Mouse (Mus musculus) C2C12 (cell line): ENCODE data around the gene Gm10401. TPM values are rescaled to one million over a fixed set of nuclear protein-coding genes. Genes with fewer than 3 reads are reported as not detected.

Source experiments
- H3K27me3 ChIP-seq: one replicate; pipeline ENCODE4 v1.6.1; 2011; ENCODE audit not compliant: control insufficient read depth, insufficient read depth, insufficient read length
- H3K36me3 ChIP-seq: one replicate; pipeline ENCODE4 v1.6.1; 2011; ENCODE audit not compliant: control insufficient read depth, insufficient read depth
- H3K4me3 ChIP-seq: one replicate; pipeline ENCODE4 v1.5.1; 2011; ENCODE audit warnings: mild to moderate bottlenecking, control low read depth; ENCODE audit not compliant: poor library complexity, insufficient read depth, severe bottlenecking
- H3K79me2 ChIP-seq: one replicate; pipeline ENCODE4 v1.6.1; 2011; ENCODE audit not compliant: control insufficient read depth, insufficient read depth
- H3K79me3 ChIP-seq: one replicate; pipeline ENCODE4 v1.6.1; 2011; ENCODE audit warnings: low read depth, control low read depth
- H3ac ChIP-seq: one replicate; pipeline ENCODE3; 2011; ENCODE audit warnings: low read depth; ENCODE audit not compliant: control insufficient read depth, insufficient read length
- CEBPB ChIP-seq: IDR thresholded peaks from one replicate; pipeline ENCODE4 v1.6.1; 2011; ENCODE audit warnings: low read depth, mild to moderate bottlenecking, control low read depth, moderate library complexity
- CTCF ChIP-seq: IDR thresholded peaks from one replicate; pipeline ENCODE4 v1.5.1; 2011; ENCODE audit not compliant: control insufficient read depth, insufficient read depth, insufficient read length
- FOSL1 ChIP-seq: IDR thresholded peaks from one replicate; pipeline ENCODE4 v1.8.0; 2011; ENCODE audit warnings: mild to moderate bottlenecking, low read length; ENCODE audit not compliant: poor library complexity, insufficient read depth, severe bottlenecking
- MAX ChIP-seq: IDR thresholded peaks from one replicate; pipeline ENCODE4 v1.6.1; 2011; ENCODE audit warnings: mild to moderate bottlenecking, control low read depth
- MYOD1 ChIP-seq: IDR thresholded peaks from one replicate; pipeline ENCODE4 v1.6.1; 2011; ENCODE audit warnings: low read depth; ENCODE audit not compliant: control insufficient read depth, insufficient read length
- MYOG ChIP-seq: IDR thresholded peaks from one replicate; pipeline ENCODE4 v1.6.1; 2011; ENCODE audit not compliant: control insufficient read depth, insufficient read length; ENCODE audit errors: extremely low read depth
- USF1 ChIP-seq: IDR thresholded peaks from one replicate; pipeline ENCODE4 v1.6.1; 2011; ENCODE audit warnings: low read depth, mild to moderate bottlenecking, control low read depth, moderate library complexity
- polyA plus RNA-seq: library from polyadenylated mRNA; unstranded; fragments of >200 nt; fragmentation: generic; extraction: Trizol; gene quantifications from one replicate; pipeline ENCODE4 v1.2.1, GENCODE M21; 2012; ENCODE audit warnings: missing spikeins

The Gm10401 gene
- polyA plus RNA-seq, 1 experiment: 6.5 TPM

GRCm38 (mm10) chr5:115134234-115135165 lies 36.4 kb upstream of the Gm10401 start, which contains the start of gene Unc119b:
Gene Unc119b (minus strand): TSS chr5:115134975.
- Histone ChIP-seq H3K27me3 (no peaks in the 10 kb centered on the region), H3K4me3 (peak within 1 kb of the TSS; percentile 60), H3K36me3 (peaks cover 5% of the 10 kb centered on the region), H3K79me3 (peaks cover 9% of the 10 kb centered on the region), H3K79me2 (peaks cover 40% of the 10 kb centered on the region), H3ac (peak within 1 kb of the TSS; percentile 98)
- no peak for TF ChIP-seq FOSL1
- TF ChIP-seq MYOG: no peak

DNA sequence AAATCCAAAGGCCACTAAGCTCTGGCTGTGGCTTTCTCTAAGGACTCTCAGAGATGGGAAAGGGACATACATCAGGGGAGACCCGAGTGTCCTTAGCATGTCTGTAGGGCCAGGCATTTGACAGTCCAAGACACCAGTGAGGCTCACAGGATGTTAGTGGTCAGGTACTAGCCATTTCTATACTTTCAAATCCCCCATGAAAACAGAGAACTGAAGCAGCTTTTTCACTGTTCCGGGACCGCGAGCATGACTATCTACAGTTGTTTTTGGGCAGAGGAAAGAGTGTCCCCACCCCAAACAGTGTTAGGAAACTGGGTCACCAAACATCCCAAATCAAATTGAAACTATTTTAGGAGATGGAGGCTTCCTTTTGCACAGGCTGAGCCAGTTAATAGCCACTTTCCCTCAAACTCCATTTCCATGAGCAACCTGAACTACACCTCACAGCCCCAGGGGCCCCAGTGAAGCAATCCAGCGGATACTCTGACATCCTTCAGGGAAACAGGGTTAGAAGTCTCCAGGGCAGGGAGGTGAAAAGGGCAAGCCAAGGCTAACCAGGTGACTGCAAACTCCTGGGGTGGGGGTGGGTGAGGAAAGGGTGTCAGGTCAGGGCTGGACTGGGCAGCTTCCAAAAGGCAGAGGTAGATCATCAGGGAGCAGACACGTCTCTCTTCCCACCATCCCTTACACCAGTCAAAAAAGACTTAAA lies 35.4 kb upstream of the Gm10401 start:
- TF ChIP-seq CTCF: no peak
- TF ChIP-seq FOSL1: no peak
- TF ChIP-seq MYOG: no peak
- no peak for TF ChIP-seq CEBPB
- no peak for TF ChIP-seq MYOD1
- TF ChIP-seq USF1: no peak
- no peak for TF ChIP-seq MAX
- Histone ChIP-seq H3K79me3 (peaks cover 9% of the 10 kb centered on the region), H3K36me3 (peaks cover 7% of the 10 kb centered on the region), H3K79me2 (peaks cover 40% of the 10 kb centered on the region), H3K27me3 (no peaks in the 10 kb centered on the region), H3ac (peak overlapping the region; percentile 37), H3K4me3 (peak overlapping the region; percentile 60)

DNA sequence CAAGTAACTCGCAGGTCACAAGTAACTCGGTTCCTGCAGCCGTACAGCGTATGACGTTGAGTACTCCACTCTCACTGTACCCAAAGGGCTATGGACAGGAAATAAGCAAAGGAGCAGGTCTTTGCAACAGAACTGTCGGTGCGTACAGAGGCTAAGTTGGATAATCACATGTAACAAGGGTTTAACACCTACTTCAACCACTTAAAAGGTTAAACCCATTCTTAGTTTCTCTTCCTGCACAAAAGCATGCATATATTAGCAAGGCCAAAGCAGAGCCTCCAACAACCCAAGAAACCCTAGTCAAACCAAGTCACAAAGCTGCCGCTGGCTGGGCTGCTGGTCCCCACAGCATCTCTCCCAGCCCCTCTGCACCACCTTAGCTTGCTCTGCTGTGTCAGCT lies 34.4 kb upstream of the Gm10401 start:
- H3K79me3 ChIP-seq: peaks cover 9% of the 10 kb centered on the region
- H3ac ChIP-seq: no peak overlapping the region
- no peaks in the 10 kb centered on the region for H3K27me3 ChIP-seq
- TF ChIP-seq MYOD1 (no peak), MAX (no peak), CEBPB (no peak), FOSL1 (no peak), MYOG (no peak)
- peaks cover 17% of the 10 kb centered on the region for H3K36me3 ChIP-seq
- no peak overlapping the region for H3K4me3 ChIP-seq
- H3K79me2 ChIP-seq: peaks cover 40% of the 10 kb centered on the region

- H3K79me3 ChIP-seq: peaks cover 9% of the 10 kb centered on the region
- peaks cover 40% of the 10 kb centered on the region for H3K36me3 ChIP-seq
- TF ChIP-seq CTCF (no peak), MYOG (no peak), USF1 (no peak), FOSL1 (no peak), MYOD1 (no peak)
- H3ac ChIP-seq: no peak overlapping the region
- H3K79me2 ChIP-seq: peaks cover 38% of the 10 kb centered on the region
- no peak overlapping the region for H3K4me3 ChIP-seq
- H3K27me3 ChIP-seq: no peaks in the 10 kb centered on the region
Observed at GRCm38 (mm10) chr5:115129328-115129727, 31.2 kb upstream of the Gm10401 start.

DNA sequence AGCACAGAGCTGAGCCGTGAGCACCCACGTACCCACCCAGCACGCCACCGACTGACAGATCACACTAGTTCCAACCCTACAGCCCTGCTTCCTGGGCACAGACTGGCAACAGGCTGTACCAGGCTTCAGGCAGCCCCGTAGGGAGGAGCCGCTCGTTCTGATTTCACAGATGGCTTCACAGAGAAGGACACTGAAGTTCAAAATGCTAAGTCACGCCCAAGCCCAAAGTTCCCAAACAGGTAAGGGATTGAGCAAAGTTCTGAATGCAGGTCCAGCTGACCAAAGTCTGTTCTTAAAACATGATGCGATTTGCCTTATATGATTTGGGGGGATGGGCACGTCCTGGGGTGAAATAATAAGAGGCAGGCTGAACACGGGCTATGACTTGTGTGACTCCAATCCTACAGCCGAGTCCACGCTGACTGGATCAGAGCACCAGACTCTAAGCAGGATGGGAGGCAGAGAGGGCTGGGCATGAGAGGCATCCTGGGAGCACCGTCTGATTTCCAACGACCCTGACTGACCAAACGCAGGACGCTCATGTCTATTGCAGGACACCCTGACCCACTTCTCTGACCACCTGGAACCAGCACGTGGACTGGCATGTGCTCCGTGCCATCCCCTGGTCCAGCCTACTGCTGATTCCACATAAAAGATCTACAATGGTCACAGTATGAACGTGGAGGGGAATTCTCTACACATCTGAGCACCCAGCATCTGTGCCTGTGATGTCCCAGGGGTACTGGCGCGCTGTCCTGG lies 29.5 kb upstream of the Gm10401 start:
- H3K36me3 ChIP-seq: peaks cover 46% of the 10 kb centered on the region

More for the DNA sequence above, 29.5 kb upstream of the Gm10401 start:
- Histone ChIP-seq H3K4me3 (no peak overlapping the region), H3K79me2 (peaks cover 21% of the 10 kb centered on the region), H3K27me3 (no peaks in the 10 kb centered on the region), H3K79me3 (peaks cover 2% of the 10 kb centered on the region), H3ac (no peak overlapping the region)
- TF ChIP-seq MYOG (no peak), MYOD1 (no peak), FOSL1 (no peak), MAX (no peak)
